Mouse (Mus musculus): ENCODE results near the gene Rbm15. TPM values are rescaled to one million over a fixed set of nuclear protein-coding genes. Genes with fewer than 3 reads are reported as not detected.

The Rbm15 gene
- 8.7 and 10.3 TPM in 2 replicates for polyA plus RNA-seq (2015; fragmentation: Nextera tagmentation; extraction: Ambion mirVana)

GRCm38 (mm10) chr3:107333381-107334201, at the start of gene Rbm15:
TSS of gene Rbm15 (minus strand) at chr3:107333673.
- peaks cover 35% of the 10 kb centered on the region for H3K4me1 ChIP-seq
- ATAC-seq (ENCODE audit: extremely low read depth, insufficient number of reproducible peaks, low FRiP score, low TSS enrichment): peak; percentile 82
- under 1% methylated on average over 62 of the region's 62 CpGs for WGBS
- peak within 1 kb of the TSS; percentile 98 for H3K27ac ChIP-seq (replicated peaks)
- peak within 1 kb of the TSS; percentile 98 for H3K4me3 ChIP-seq
- H3K4me2 ChIP-seq: peak within 1 kb of the TSS; percentile 82
- H3K9me3 ChIP-seq: no peaks in the 10 kb centered on the region
- no peaks in the 10 kb centered on the region for H3K27me3 ChIP-seq (replicated peaks)
- peaks cover 23% of the 10 kb centered on the region for H3K36me3 ChIP-seq
- H3K9ac ChIP-seq: peak within 1 kb of the TSS; percentile 99

GRCm38 (mm10) chr3:107379422-107379821, 45.9 kb upstream of the Rbm15 start:
- 5% methylated on average over 4 of the region's 4 CpGs for WGBS
- no peak for ATAC-seq (ENCODE audit: extremely low read depth, insufficient number of reproducible peaks, low FRiP score, low TSS enrichment)
- no peaks in the 10 kb centered on the region for H3K36me3 ChIP-seq
- no peak overlapping the region for H3K4me3 ChIP-seq
- H3K9me3 ChIP-seq: no peaks in the 10 kb centered on the region
- H3K27me3 ChIP-seq (replicated peaks): no peaks in the 10 kb centered on the region
- H3K4me2 ChIP-seq: no peak overlapping the region
- H3K27ac ChIP-seq (replicated peaks): no peak overlapping the region
- no peak overlapping the region for H3K9ac ChIP-seq
- peaks cover 28% of the 10 kb centered on the region for H3K4me1 ChIP-seq

- H3K27ac ChIP-seq (replicated peaks): no peak overlapping the region
- peaks cover 24% of the 10 kb centered on the region for H3K4me1 ChIP-seq
- H3K9ac ChIP-seq: no peak overlapping the region
- H3K36me3 ChIP-seq: no peaks in the 10 kb centered on the region
- no peak overlapping the region for H3K4me3 ChIP-seq
- no peaks in the 10 kb centered on the region for H3K9me3 ChIP-seq
- 64% methylated on average over 5 of the region's 5 CpGs for WGBS
- no peak for ATAC-seq (ENCODE audit: extremely low read depth, insufficient number of reproducible peaks, low FRiP score, low TSS enrichment)
- no peaks in the 10 kb centered on the region for H3K27me3 ChIP-seq (replicated peaks)
- no peak overlapping the region for H3K4me2 ChIP-seq
These were observed 45.2 kb upstream of the Rbm15 start for GRCm38 (mm10) chr3:107378626-107379025.

- H3K9ac ChIP-seq: no peak overlapping the region
- no peak for ATAC-seq (ENCODE audit: extremely low read depth, insufficient number of reproducible peaks, low FRiP score, low TSS enrichment)
- H3K9me3 ChIP-seq: no peaks in the 10 kb centered on the region
- H3K4me1 ChIP-seq: peaks cover 12% of the 10 kb centered on the region
- H3K36me3 ChIP-seq: no peaks in the 10 kb centered on the region
- 21% methylated on average over 6 of the region's 6 CpGs for WGBS
- H3K4me3 ChIP-seq: no peak overlapping the region
- H3K4me2 ChIP-seq: no peak overlapping the region
- H3K27ac ChIP-seq (replicated peaks): no peak overlapping the region
- peaks cover 3% of the 10 kb centered on the region; the same call in 1 of the 2 replicates for H3K27me3 ChIP-seq (replicated peaks)
These were observed 41.6 kb upstream of the Rbm15 start for GRCm38 (mm10) chr3:107374948-107375664.

- Histone ChIP-seq H3K4me1 (peaks cover 3% of the 10 kb centered on the region; the same call in 1 of the 2 replicates), H3K27me3 (replicated peaks) (peaks cover 44% of the 10 kb centered on the region), H3K27ac (replicated peaks) (no peak overlapping the region), H3K36me3 (no peaks in the 10 kb centered on the region), H3K9me3 (no peaks in the 10 kb centered on the region), H3K4me2 (no peak overlapping the region), H3K4me3 (no peak overlapping the region), H3K9ac (no peak overlapping the region)
- 60% methylated on average over 6 of the region's 6 CpGs for WGBS
- ATAC-seq (ENCODE audit: extremely low read depth, insufficient number of reproducible peaks, low FRiP score, low TSS enrichment): no peak
These were observed 35.7 kb upstream of the Rbm15 start for GRCm38 (mm10) chr3:107369156-107369555.

GRCm38 (mm10) chr3:107367938-107368599, 34.6 kb upstream of the Rbm15 start:
- H3K9ac ChIP-seq: no peak overlapping the region
- H3K27ac ChIP-seq (replicated peaks): no peak overlapping the region
- peaks cover 41% of the 10 kb centered on the region for H3K27me3 ChIP-seq (replicated peaks)
- H3K4me1 ChIP-seq: peaks cover 3% of the 10 kb centered on the region; the same call in 1 of the 2 replicates
- 72% methylated on average over 8 of the region's 8 CpGs for WGBS
- H3K36me3 ChIP-seq: no peaks in the 10 kb centered on the region
- ATAC-seq (ENCODE audit: extremely low read depth, insufficient number of reproducible peaks, low FRiP score, low TSS enrichment): no peak
- no peak overlapping the region for H3K4me2 ChIP-seq
- H3K9me3 ChIP-seq: no peaks in the 10 kb centered on the region
- H3K4me3 ChIP-seq: no peak overlapping the region

- H3K4me3 ChIP-seq: no peak overlapping the region
- ATAC-seq (ENCODE audit: extremely low read depth, insufficient number of reproducible peaks, low FRiP score, low TSS enrichment): no peak
- H3K36me3 ChIP-seq: no peaks in the 10 kb centered on the region
- no peaks in the 10 kb centered on the region for H3K9me3 ChIP-seq
- peaks cover 4% of the 10 kb centered on the region for H3K4me1 ChIP-seq
- H3K27me3 ChIP-seq (replicated peaks): peaks cover 41% of the 10 kb centered on the region
- no peak overlapping the region for H3K27ac ChIP-seq (replicated peaks)
- H3K4me2 ChIP-seq: no peak overlapping the region
- no peak overlapping the region for H3K9ac ChIP-seq
- WGBS: 75% methylated on average over 4 of the region's 4 CpGs
These were observed 31.9 kb upstream of the Rbm15 start for GRCm38 (mm10) chr3:107365341-107365740.

- Histone ChIP-seq H3K4me1 (peaks cover 9% of the 10 kb centered on the region), H3K9ac (no peak overlapping the region), H3K36me3 (no peaks in the 10 kb centered on the region), H3K27me3 (replicated peaks) (peaks cover 34% of the 10 kb centered on the region), H3K4me2 (no peak overlapping the region), H3K27ac (replicated peaks) (no peak overlapping the region), H3K4me3 (no peak overlapping the region), H3K9me3 (no peaks in the 10 kb centered on the region)
- ATAC-seq (ENCODE audit: extremely low read depth, insufficient number of reproducible peaks, low FRiP score, low TSS enrichment): no peak
- WGBS: 71% methylated on average over 5 of the region's 5 CpGs
These were observed 29.9 kb upstream of the Rbm15 start for GRCm38 (mm10) chr3:107363391-107363790.

- peaks cover 9% of the 10 kb centered on the region for H3K4me1 ChIP-seq
- 44% methylated on average over 4 of the region's 4 CpGs for WGBS
- ATAC-seq (ENCODE audit: extremely low read depth, insufficient number of reproducible peaks, low FRiP score, low TSS enrichment): no peak
- H3K4me3 ChIP-seq: no peak overlapping the region
- H3K9ac ChIP-seq: no peak overlapping the region
- H3K36me3 ChIP-seq: no peaks in the 10 kb centered on the region
- no peak overlapping the region for H3K27ac ChIP-seq (replicated peaks)
- peaks cover 20% of the 10 kb centered on the region for H3K27me3 ChIP-seq (replicated peaks)
- no peaks in the 10 kb centered on the region for H3K9me3 ChIP-seq
- no peak overlapping the region for H3K4me2 ChIP-seq
These were observed 26.9 kb upstream of the Rbm15 start for GRCm38 (mm10) chr3:107360341-107360740.

- WGBS: 65% methylated on average over 3 of the region's 3 CpGs
- no peak for ATAC-seq (ENCODE audit: extremely low read depth, insufficient number of reproducible peaks, low FRiP score, low TSS enrichment)
- no peak overlapping the region for H3K27ac ChIP-seq (replicated peaks)
- no peaks in the 10 kb centered on the region for H3K9me3 ChIP-seq
- peaks cover 9% of the 10 kb centered on the region for H3K4me1 ChIP-seq
- no peaks in the 10 kb centered on the region for H3K36me3 ChIP-seq
- H3K27me3 ChIP-seq (replicated peaks): peaks cover 20% of the 10 kb centered on the region
- no peak overlapping the region for H3K4me2 ChIP-seq
- no peak overlapping the region for H3K4me3 ChIP-seq
- no peak overlapping the region for H3K9ac ChIP-seq
These were observed 24.3 kb upstream of the Rbm15 start for GRCm38 (mm10) chr3:107357700-107358234.

GRCm38 (mm10) chr3:107356964-107357441, 23.5 kb upstream of the Rbm15 start:
- H3K27ac ChIP-seq (replicated peaks): no peak overlapping the region
- peak; percentile 25; the same call in 1 of the 2 replicates for ATAC-seq (ENCODE audit: extremely low read depth, insufficient number of reproducible peaks, low FRiP score, low TSS enrichment)
- H3K4me1 ChIP-seq: peaks cover 9% of the 10 kb centered on the region
- H3K27me3 ChIP-seq (replicated peaks): peaks cover 20% of the 10 kb centered on the region
- no peaks in the 10 kb centered on the region for H3K36me3 ChIP-seq
- 0% methylated on average over 11 of the region's 11 CpGs for WGBS
- peak overlapping the region; percentile 29; the same call in 1 of the 2 replicates for H3K4me3 ChIP-seq
- peak overlapping the region; percentile 73 for H3K9ac ChIP-seq
- no peaks in the 10 kb centered on the region for H3K9me3 ChIP-seq
- peak overlapping the region; percentile 63 for H3K4me2 ChIP-seq
